Mouse (Mus musculus) heart, postnatal 25 days (tissue): ENCODE measurements around the gene Gm20388. TPM values are rescaled to one million over a fixed set of nuclear protein-coding genes. Genes with fewer than 3 reads are reported as not detected.

ENCODE experiments used
- DNase-seq: peaks from one replicate; pipeline ENCODE4 v3.0.0; 2022; ENCODE audit warnings: low spot score
- intact Hi-C: fragments of 180-260 bp; cut with DNase I; formaldehyde crosslinking; loops from one replicate; pipeline ENCODE4 v1.15.1; 2025
- total RNA-seq, 2 experiments: library from RNA; stranded (reverse); gene quantifications; 2 replicates each; pipeline ENCODE4 v1.2.3; 2021

Gm20388 gene
- total RNA-seq, 2 experiments from 2014 or later = 2.7 TPM; not detected in 1

- intact Hi-C loops = no loop called here
- DNase-seq = no peak
Measured at GRCm38 (mm10) chr8:122454409-122454808, 2543.8 kb downstream of the Gm20388 start.

GRCm38 (mm10) chr8:122457171-122457570 is 2546.5 kb downstream of the Gm20388 start:
- DNase-seq = no peak
- intact Hi-C loops = no loop called here

GRCm38 (mm10) chr8:122459218-122459900 is 2548.7 kb downstream of the Gm20388 start:
- intact Hi-C loops = no loop called here
- no peak for DNase-seq

GRCm38 (mm10) chr8:122459990-122460389 is 2549.3 kb downstream of the Gm20388 start:
- DNase-seq = no peak
- intact Hi-C loops = no loop called here

GRCm38 (mm10) chr8:122460524-122461472 is 2550.2 kb downstream of the Gm20388 start, which contains the start of gene Snai3:
TSS of gene Snai3 (minus strand) at chr8:122460733.
- no peak for DNase-seq
- intact Hi-C loops = no loop called here

GRCm38 (mm10) chr8:122461473-122462148 is 2551.0 kb downstream of the Gm20388 start:
- intact Hi-C loops = no loop called here
- DNase-seq = no peak

GRCm38 (mm10) chr8:122462510-122462909 is 2551.9 kb downstream of the Gm20388 start:
- DNase-seq = no peak
- intact Hi-C loops = no loop called here

- no peak for DNase-seq
- intact Hi-C loops = no loop called here
Measured at GRCm38 (mm10) chr8:122463651-122464640, 2553.3 kb downstream of the Gm20388 start.

GRCm38 (mm10) chr8:122464985-122465384 is 2554.3 kb downstream of the Gm20388 start:
- DNase-seq = no peak
- intact Hi-C loops = no loop called here

GRCm38 (mm10) chr8:122467816-122468215 is 2557.2 kb downstream of the Gm20388 start:
- no peak for DNase-seq
- intact Hi-C loops = no loop called here

GRCm38 (mm10) chr8:122469407-122469806 is 2558.8 kb downstream of the Gm20388 start:
- intact Hi-C loops = no loop called here
- DNase-seq = no peak

- intact Hi-C loops = no loop called here
- no peak for DNase-seq
Measured at GRCm38 (mm10) chr8:122469965-122470364, 2559.3 kb downstream of the Gm20388 start.

GRCm38 (mm10) chr8:122470691-122471090 is 2560.1 kb downstream of the Gm20388 start:
- no peak for DNase-seq
- intact Hi-C loops = no loop called here

- intact Hi-C loops = loop anchor here (2.0 kb wide), 1 partner anchor 29 kb away; no protein-coding TSS in a partner anchor
- no peak for DNase-seq
Measured at GRCm38 (mm10) chr8:122473911-122474421, 2563.3 kb downstream of the Gm20388 start.

GRCm38 (mm10) chr8:122474951-122475560 is 2564.4 kb downstream of the Gm20388 start:
- DNase-seq = no peak
- intact Hi-C loops = loop anchor here (2.0 kb wide), 1 partner anchor 30 kb away; no protein-coding TSS in a partner anchor

GRCm38 (mm10) chr8:122475580-122476320 is 2565.1 kb downstream of the Gm20388 start, which contains the start of the genes Rnf166 and Ctu2:
TSS of gene Rnf166 (minus strand) at chr8:122476064.
TSS of gene Ctu2 (plus strand) at chr8:122476143.
- peak; percentile 83 for DNase-seq
- intact Hi-C loops = loop anchor here (1.0 to 2.0 kb wide), 2 partner anchors 31 to 98 kb away; no protein-coding TSS in a partner anchor

GRCm38 (mm10) chr8:122482448-122482847 is 2571.8 kb downstream of the Gm20388 start:
- no peak for DNase-seq
- intact Hi-C loops = no loop called here
